Mouse (Mus musculus): ENCODE data around the gene Pgs1. TPM values are rescaled to one million over a fixed set of nuclear protein-coding genes. Genes with fewer than 3 reads are reported as not detected.

Gene Pgs1
- polyA plus RNA-seq, 1 experiment from 2014 or later, result 41.2 TPM

DNA sequence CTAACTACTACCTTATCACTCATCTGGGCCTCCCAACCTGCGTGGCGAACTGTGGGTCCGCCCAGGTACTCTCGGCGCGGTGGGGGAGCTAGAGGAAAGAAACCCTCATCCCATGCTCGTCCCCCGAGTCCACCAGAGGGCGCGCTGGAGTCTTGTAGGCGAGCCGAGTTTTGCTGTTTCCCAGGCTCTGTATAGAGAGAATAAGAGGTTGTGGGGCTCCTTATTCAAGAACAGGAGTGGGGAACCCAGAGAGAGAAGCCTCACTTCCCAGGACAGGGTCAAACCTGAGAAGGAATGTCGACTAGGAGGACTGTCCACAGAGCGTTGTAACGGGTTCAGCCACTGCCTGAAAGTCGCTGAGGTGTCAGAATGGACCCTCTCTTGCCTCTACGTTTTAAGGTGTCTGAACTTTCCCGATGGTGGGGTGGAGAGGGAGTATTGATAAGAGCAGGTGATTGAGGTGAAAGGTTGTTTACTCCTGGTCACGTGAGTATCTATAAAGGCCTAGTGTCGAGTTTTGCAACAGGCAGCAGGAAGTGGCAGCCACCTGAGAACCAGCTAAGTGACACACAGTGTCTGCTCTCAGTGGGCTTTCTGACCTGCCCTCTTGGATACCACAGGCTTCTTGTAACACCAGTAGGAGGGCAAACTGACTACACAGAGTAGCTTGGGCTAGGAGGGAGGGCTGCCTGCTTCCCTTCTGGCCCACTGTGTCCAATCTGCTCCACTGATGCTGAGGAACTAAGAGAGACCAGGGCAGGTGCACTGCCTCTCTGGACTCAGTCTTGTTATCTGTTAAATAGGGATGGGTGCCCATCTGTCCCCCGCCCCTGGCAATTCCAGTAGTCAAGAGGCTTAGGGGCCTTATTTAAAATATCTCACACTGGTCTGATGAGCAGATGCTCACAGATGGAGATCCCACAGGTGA lies 15.9 kb upstream of the Pgs1 start, which contains the start of gene Socs3:
Gene Socs3 (minus strand): TSS at position 103 of the 928 bp plus-strand sequence.
- Histone ChIP-seq H3K27me3 (0 out of 2 replicates have a peak, but pooled peaks cover 3% of the 10 kb centered on the region), H3K27ac (replicated peaks) (peak within 1 kb of the TSS; percentile 97), H3K9ac (peak within 1 kb of the TSS; percentile 58), H3K36me3 (0 out of 2 replicates have a peak, but pooled peaks cover 4% of the 10 kb centered on the region), H3K4me1 (peaks cover 55% of the 10 kb centered on the region), H3K4me2 (replicated peaks) (peak within 1 kb of the TSS; percentile 95), H3K4me3 (replicated peaks) (peak within 1 kb of the TSS; percentile 64), H3K9me3 (replicated peaks) (no peaks in the 10 kb centered on the region)
- peak; percentile 34; the same call in 1 of the 2 replicates for ATAC-seq (ENCODE audit: insufficient number of reproducible peaks, low FRiP score, low TSS enrichment, low read depth)
- WGBS, result 8% methylated on average over 21 of the region's 21 CpGs

DNA sequence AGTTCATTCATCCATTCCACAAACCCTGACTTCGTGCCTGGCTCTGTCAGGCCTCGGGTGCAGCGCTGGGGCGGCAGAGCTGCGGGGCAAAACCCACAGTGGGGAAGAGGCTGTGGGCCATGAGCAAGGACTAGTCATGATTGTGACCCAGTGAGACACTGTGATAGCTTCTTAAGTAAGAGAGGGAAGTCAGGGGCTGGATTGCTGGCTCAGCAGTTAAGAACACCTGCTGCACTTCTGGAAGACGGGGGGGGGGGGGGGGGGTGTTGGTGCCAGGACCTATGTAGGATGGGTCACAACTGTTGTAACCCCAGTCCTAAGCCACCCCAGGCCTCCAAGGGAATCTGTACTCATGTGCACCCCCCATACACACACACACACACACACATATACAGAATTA lies 15.0 kb upstream of the Pgs1 start:
- 0 out of 2 replicates have a peak, but pooled peaks cover 3% of the 10 kb centered on the region for H3K27me3 ChIP-seq
- 80% methylated on average over 5 of the region's 6 CpGs for WGBS
- ATAC-seq (ENCODE audit: insufficient number of reproducible peaks, low FRiP score, low TSS enrichment, low read depth), result no peak
- H3K9me3 ChIP-seq (replicated peaks), result no peaks in the 10 kb centered on the region
- H3K36me3 ChIP-seq, result no peaks in the 10 kb centered on the region
- no peak overlapping the region for H3K4me3 ChIP-seq (replicated peaks)
- H3K27ac ChIP-seq (replicated peaks), result no peak overlapping the region
- no peak overlapping the region for H3K4me2 ChIP-seq (replicated peaks)
- no peak overlapping the region for H3K9ac ChIP-seq
- H3K4me1 ChIP-seq, result peaks cover 55% of the 10 kb centered on the region

DNA sequence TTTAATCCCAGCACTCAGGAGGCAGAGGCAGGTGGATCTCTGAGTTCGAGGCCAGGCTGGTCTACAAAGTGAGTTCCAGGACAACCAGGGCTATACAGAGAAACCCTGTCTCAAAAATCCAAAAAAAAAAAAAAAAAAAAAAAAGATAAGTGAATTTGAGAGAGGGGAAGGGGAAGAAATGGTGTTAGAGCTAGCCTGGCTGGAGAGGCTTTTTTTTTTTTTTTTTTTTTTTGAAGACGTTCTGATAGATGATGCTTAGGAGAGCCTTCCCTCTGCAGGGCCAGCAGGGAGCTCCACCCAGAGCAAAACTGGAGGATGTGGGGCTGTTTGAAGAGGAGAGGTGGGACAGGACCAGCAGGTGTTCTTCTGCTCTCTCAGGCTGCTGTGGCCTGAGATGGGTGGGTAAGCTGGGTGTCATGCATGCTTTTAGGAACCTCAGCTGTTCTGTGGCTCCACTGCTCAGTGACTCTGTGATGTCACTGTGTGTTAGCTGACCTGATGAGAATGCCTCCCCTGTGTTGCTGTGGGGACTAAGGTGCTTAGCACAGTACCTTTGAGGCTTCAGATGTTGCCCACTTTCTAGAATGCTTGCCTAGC lies 14.3 kb upstream of the Pgs1 start:
- Histone ChIP-seq H3K4me1 (peaks cover 54% of the 10 kb centered on the region), H3K4me2 (replicated peaks) (no peak overlapping the region), H3K27me3 (0 out of 2 replicates have a peak, but pooled peaks cover 3% of the 10 kb centered on the region), H3K27ac (replicated peaks) (no peak overlapping the region), H3K4me3 (replicated peaks) (no peak overlapping the region), H3K9me3 (replicated peaks) (no peaks in the 10 kb centered on the region), H3K36me3 (no peaks in the 10 kb centered on the region), H3K9ac (no peak overlapping the region)
- 55% methylated on average over 2 of the region's 2 CpGs for WGBS
- ATAC-seq (ENCODE audit: insufficient number of reproducible peaks, low FRiP score, low TSS enrichment, low read depth), result no peak

DNA sequence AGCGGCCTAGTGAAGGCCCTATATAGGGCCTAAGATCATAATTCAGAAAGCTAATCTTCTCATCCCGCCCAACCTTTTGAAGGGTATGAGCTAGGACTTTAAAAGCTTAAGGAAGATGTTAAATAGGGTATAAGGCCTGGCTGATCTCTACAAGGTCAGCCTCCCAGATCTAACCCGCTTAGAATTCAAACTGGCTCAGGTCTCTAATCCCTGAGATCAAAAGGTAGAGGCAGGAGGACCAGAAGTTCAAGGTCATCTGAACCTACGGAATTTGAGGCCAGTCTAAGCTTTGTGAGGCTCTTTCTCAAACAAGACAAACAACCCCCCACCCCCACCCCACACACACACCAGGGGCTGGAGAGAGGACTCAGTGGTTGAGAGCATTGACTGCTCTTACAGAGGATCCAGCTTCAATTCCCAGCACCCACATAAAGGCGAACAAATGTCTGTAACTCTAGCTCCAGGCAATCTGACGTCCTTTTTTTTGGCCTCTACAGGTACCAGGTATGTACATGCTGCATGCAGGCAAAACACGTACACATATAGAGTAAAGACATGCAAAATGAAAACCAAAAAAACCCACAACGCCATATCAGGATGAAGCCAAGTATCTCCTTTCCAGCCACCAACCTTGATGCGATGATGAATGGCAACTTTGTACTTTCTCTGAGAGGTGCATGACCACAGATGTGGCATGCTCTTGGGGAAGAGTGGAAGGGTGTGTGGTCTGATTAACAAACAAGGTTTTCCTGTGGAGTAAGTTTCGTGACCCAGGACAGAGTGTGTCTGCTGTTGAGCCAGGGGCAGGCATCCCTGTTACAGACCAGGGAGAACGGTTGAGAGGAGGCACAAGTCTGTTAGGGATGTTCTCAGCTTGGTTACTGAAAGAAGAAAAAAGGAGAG lies 13.2 kb upstream of the Pgs1 start:
- no peak overlapping the region for H3K4me3 ChIP-seq (replicated peaks)
- H3K27ac ChIP-seq (replicated peaks), result no peak overlapping the region
- WGBS, result 65% methylated on average over 11 of the region's 11 CpGs
- no peaks in the 10 kb centered on the region for H3K27me3 ChIP-seq
- no peak overlapping the region for H3K4me2 ChIP-seq (replicated peaks)
- ATAC-seq (ENCODE audit: insufficient number of reproducible peaks, low FRiP score, low TSS enrichment, low read depth), result no peak
- peaks cover 42% of the 10 kb centered on the region for H3K4me1 ChIP-seq
- H3K36me3 ChIP-seq, result no peaks in the 10 kb centered on the region
- no peaks in the 10 kb centered on the region for H3K9me3 ChIP-seq (replicated peaks)
- no peak overlapping the region for H3K9ac ChIP-seq

DNA sequence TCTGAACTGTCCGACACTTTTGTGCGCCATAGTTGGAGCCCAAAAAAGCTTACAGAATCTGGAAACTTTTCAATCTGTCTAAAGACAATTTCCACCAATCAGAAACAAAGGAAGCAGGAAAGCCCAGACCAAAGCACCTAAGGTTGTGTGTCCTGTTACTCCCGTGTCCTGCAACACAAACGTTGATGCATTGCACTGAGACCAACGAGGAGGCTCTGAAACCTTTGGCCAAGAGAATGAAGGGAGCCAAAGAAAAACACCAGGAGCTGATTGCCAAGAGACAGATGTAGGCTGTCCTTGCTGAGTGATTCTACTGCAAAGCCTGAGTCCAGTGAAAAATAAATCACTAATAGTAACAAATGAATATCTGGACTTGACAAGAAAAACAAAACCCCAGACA lies 12.5 kb upstream of the Pgs1 start:
- no peak overlapping the region for H3K27ac ChIP-seq (replicated peaks)
- no peak for ATAC-seq (ENCODE audit: insufficient number of reproducible peaks, low FRiP score, low TSS enrichment, low read depth)
- H3K27me3 ChIP-seq, result no peaks in the 10 kb centered on the region
- no peaks in the 10 kb centered on the region for H3K9me3 ChIP-seq (replicated peaks)
- no peak overlapping the region for H3K4me3 ChIP-seq (replicated peaks)
- H3K4me2 ChIP-seq (replicated peaks), result no peak overlapping the region
- H3K36me3 ChIP-seq, result no peaks in the 10 kb centered on the region
- WGBS, result 48% methylated on average over 5 of the region's 5 CpGs
- peaks cover 36% of the 10 kb centered on the region for H3K4me1 ChIP-seq
- H3K9ac ChIP-seq, result no peak overlapping the region

DNA sequence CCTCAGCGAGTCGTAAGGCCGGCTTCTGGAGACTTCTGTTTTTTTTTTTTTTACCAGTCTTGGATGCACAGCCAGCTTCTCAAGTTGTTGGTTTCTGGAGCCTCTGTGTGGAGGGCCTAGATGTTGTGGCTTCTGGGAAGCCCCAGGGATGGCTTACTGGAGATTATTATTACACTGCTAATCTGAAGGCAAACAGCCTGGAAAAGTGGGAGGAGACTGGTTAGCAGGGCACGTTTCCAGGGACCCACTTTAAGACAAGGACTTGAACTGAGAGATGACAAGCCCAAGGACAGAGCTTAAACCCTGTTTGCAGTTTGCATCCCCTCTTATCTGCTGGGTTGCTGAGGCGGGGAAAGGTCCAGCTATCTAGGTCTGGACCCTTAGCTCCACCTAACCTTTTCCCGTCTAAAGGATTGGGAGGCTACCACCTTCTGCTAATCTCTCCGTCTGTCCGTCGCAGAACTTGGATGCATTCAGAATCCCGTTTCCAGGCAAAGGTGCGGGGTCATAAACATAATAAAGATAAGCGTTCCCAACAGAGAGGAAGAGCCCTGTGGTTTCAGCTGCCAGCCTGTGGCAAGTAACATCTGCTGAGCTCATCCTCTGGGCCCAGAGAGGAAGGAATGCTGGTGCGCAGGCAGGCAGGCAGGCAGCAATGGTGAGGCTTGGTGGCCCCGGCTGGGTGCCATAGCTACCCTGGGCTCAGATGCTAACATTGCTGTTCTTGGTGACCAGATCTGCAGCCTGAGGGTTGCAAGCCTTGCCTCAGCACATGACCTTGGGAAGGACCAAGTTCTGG lies 11.6 kb upstream of the Pgs1 start:
- H3K9me3 ChIP-seq (replicated peaks), result no peaks in the 10 kb centered on the region
- H3K9ac ChIP-seq, result no peak overlapping the region
- H3K27me3 ChIP-seq, result no peaks in the 10 kb centered on the region
- WGBS, result 38% methylated on average over 14 of the region's 14 CpGs
- peak overlapping the region; percentile 80 for H3K27ac ChIP-seq (replicated peaks)
- H3K4me2 ChIP-seq (replicated peaks), result no peak overlapping the region
- peaks cover 38% of the 10 kb centered on the region for H3K4me1 ChIP-seq
- no peak overlapping the region for H3K4me3 ChIP-seq (replicated peaks)
- no peak for ATAC-seq (ENCODE audit: insufficient number of reproducible peaks, low FRiP score, low TSS enrichment, low read depth)
- no peaks in the 10 kb centered on the region for H3K36me3 ChIP-seq

DNA sequence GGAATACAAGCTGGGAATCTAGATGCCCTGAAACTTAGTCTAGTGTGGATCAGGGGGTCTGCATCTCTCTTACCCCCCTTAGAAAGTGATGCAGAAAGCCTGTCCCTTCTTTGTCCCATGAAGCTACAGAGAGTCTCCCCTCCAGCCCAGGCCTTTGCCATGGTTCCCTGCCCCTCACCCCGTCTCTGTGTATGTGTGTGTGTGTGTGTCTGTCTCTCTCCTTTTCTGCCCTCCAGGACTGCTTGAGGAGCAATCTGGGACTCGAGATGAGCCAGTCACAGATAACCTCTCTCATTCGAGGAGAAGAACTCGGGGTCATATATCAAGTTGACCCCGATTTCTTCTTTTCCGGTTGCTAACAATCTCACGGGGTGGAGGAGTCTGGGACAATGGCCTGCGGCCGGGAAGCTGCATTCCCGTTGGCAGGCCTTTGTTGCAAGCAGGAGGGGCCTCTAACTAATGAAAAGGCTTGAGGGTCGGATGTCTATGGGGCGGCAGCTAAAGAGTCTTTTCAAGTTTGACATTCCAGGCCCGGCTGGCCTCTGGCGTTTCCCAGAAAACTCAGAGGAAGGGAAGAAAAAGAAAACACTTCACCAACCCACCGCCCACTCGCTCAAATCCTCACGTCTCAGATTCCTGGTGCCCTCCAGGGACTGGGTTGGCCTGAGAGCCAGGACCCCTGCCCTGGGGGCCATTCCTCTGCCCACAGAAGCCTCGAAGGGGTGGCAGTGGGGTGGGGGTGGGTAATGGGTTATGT lies 10.7 kb upstream of the Pgs1 start:
- peaks cover 35% of the 10 kb centered on the region for H3K4me1 ChIP-seq
- ATAC-seq (ENCODE audit: insufficient number of reproducible peaks, low FRiP score, low TSS enrichment, low read depth), result peak; percentile 27
- H3K27me3 ChIP-seq, result no peaks in the 10 kb centered on the region
- H3K9ac ChIP-seq, result no peak overlapping the region
- H3K4me3 ChIP-seq (replicated peaks), result no peak overlapping the region
- WGBS, result 16% methylated on average over 18 of the region's 18 CpGs
- peak overlapping the region; percentile 80 for H3K27ac ChIP-seq (replicated peaks)
- no peaks in the 10 kb centered on the region for H3K36me3 ChIP-seq
- H3K9me3 ChIP-seq (replicated peaks), result no peaks in the 10 kb centered on the region
- no peak overlapping the region; the same call in 1 of the 2 replicates for H3K4me2 ChIP-seq (replicated peaks)

DNA sequence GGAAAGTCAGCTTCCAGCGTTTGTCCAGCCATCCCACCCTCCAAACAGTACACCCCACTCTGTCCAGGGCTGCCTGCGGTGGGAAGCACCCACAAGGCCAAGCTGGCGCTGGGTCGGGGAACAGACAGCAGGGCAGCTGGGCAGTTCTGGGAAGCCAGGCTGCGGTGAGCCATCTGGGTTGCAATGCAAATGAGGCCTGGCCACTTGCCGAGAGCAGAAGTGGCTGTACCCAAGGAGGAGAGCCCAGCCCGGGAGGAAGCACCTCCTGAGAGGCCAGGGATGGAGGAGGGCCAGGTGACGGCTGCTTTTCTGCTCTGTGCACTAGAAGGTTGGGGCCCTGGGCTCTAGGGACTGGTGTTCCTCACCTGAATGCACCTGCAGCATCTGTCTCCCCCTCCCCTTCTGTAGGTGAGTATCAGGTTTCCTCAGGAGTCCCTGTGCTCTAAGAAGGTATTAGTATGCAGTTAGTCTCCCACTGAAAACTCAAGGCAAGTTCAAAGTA lies 10.0 kb upstream of the Pgs1 start:
- Histone ChIP-seq H3K4me3 (replicated peaks) (no peak overlapping the region), H3K4me2 (replicated peaks) (no peak overlapping the region; the same call in 1 of the 2 replicates)
- peak; percentile 83 for ATAC-seq (ENCODE audit: insufficient number of reproducible peaks, low FRiP score, low TSS enrichment, low read depth)

DNA sequence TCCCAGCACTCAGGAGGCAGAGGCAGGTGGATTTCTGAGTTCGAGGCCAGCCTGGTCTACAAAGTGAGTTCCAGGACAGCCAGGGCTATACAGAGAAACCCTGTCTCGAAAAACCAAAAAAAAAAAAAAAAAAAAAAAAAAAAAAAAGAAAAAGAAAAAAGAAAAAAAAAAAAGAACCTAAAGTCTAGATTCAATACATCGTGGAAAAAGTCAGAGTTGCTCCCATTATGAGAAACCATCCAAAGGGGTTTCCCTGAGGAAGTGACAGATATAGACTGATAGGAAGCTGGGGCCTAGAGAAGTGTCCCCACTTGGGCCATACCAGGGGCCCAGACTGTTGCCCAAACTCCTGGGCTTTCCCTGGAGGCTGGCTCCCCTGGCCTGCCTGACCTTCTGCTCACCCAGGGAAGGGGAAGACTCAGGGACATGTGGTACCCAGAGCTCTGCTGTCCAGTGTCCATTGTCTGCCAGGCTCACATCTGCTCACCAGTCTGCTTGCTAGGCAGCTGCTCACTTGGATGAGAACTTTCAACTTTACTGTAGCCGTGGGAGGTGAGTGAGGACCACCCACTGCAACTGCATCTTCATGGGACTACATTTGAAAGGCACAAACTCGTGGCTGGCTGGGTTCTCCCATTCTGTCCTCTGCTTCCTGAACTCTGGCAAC lies 8.3 kb upstream of the Pgs1 start:
- WGBS, result 39% methylated on average over 4 of the region's 5 CpGs

More for the DNA sequence above, 10.0 kb upstream of the Pgs1 start:
- Histone ChIP-seq H3K27me3 (no peaks in the 10 kb centered on the region), H3K36me3 (no peaks in the 10 kb centered on the region), H3K9me3 (replicated peaks) (no peaks in the 10 kb centered on the region), H3K4me1 (peaks cover 35% of the 10 kb centered on the region), H3K27ac (replicated peaks) (peak overlapping the region; percentile 80), H3K9ac (no peak overlapping the region)
- WGBS, result 10% methylated on average over 8 of the region's 8 CpGs

More for the DNA sequence above, 8.3 kb upstream of the Pgs1 start:
- Histone ChIP-seq H3K9me3 (replicated peaks) (no peaks in the 10 kb centered on the region), H3K27me3 (no peaks in the 10 kb centered on the region), H3K4me3 (replicated peaks) (no peak overlapping the region), H3K4me1 (peaks cover 35% of the 10 kb centered on the region), H3K36me3 (no peaks in the 10 kb centered on the region), H3K27ac (replicated peaks) (no peak overlapping the region), H3K4me2 (replicated peaks) (no peak overlapping the region), H3K9ac (no peak overlapping the region)
- ATAC-seq (ENCODE audit: insufficient number of reproducible peaks, low FRiP score, low TSS enrichment, low read depth), result no peak

Data from embryonic facial prominence, embryonic 15.5 days (tissue).